Mouse (Mus musculus): ENCODE measurements around the gene Chchd1. TPM values are rescaled to one million over a fixed set of nuclear protein-coding genes. Genes with fewer than 3 reads are reported as not detected.

Gene Chchd1
- total RNA-seq, 4 experiments from 2014 or later, result 110 to 126 (median 118) TPM

DNA sequence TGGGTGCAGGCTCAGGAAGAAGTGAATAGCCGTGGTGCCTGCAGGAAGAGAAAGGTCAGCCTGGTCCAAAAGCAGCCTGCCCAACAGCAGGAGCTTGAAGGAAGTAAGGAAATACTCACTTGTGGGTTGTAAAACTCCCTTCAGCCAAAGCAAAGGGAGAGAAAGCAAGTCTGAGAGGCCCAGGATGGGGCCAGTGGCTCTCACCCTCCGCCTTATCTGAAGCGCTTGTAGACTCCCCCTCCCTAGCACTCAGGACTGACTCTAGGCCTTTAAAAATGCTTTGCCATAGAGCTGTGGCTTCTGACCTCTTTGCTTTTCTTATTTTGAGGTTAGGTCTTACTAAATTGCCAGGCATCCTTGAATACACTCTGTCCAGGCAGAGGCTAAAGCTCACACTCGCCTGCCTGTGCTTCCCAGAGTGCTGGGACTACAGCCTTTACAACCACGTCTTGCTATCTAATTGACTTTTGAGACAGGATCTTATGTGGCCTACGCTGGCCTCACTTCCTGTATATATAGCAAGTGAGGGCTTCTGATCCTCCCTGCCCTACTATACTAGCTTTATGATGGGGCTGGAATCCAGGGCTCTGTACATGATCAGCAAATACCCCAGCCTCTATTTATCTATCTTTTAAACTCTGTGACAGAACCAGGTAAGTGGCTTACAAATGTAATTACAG, 23.0 kb downstream of the Chchd1 start:
- DNase-seq (ENCODE audit: low spot score), result no peak

DNA sequence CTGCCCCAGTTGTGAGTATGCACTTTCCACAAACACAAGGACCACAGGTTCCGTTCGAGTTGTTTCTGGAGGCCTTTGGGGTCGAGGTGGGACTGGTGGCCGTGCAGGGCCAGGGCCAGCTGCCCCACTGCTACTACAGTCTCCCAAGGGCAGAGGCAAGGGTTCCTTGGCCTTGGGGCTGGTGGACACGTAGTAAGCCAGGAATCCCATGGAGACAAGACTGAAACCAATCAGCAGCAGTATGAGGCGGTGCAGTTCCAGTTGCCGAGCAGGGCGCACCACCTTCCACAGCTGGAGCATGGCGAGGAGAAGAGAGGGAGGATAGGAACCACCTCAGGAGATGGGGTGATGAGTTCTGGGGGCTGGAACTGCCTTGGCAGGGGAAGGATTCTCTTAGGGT, 27.1 kb downstream of the Chchd1 start:
- no peak for DNase-seq (ENCODE audit: low spot score)

GRCm38 (mm10) chr14:20730853-20731602, 28.2 kb downstream of the Chchd1 start:
- DNase-seq (ENCODE audit: low spot score), result no peak

- peak; percentile 22 for DNase-seq (ENCODE audit: low spot score)
Observed at GRCm38 (mm10) chr14:20733041-20733951, 30.5 kb downstream of the Chchd1 start.

DNA sequence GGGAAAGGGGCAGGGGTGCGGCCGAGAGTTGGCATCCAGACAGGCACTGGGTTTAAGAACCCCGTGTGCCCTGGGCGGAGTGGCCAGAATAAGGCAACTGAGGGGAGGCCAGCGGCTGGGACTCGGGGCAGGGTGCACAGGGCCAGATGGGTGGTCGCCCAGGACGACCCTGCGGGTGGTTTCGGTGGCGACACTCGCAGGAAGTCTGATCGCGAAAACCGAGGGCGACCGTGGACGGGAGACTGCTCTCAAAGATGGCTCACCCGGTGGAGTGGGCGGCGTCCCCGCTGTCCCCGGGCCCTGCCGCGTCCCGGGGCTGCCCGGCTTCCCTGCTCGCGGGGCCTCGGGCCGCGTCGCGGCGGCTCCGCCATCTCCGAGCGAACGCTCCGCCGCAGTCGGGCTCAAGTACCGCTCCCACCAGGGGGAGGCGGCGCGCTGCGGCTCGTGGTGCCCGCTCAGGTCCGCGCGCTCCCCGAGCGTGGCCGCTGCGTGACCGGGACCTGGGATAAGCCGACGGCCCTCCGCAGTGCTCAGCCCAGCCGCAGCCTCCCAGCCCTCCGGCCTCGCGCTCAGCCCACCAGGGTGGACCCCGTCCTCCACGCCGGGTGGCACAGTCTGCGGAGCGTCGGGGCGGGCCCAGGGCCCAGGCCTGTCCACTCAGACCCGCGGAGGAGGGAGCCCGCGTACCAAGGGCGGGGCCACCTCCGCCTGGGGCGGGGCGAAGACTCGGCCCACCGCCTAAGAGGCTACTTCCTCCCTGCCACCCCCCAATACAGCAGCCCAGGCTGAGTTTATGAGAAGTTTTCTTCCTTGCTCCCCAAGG, 31.4 kb downstream of the Chchd1 start, which contains the start of gene Ndst2:
Gene Ndst2 (minus strand): TSS at position 611 of the 823 bp plus-strand sequence.
- DNase-seq (ENCODE audit: low spot score), result peak; percentile 84

DNA sequence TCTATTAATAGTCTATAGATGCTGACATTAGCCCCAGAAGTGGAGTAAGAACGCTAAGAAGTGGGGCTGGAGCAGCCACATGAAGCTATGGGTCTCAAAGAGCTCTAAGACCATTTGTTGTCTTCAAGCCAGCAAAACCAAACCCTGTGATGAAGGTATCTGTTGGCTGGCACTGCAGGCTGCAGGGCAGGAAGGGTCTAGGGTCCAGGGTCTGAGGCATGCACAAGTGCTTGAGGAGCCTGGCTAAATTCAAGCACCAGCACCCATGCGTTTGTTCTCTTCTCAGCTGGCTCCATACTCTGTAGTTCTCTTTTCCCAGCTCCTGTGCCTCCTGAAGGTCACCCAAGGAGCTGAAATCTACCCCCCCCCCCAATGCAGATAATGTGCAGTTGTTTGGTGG, 32.2 kb downstream of the Chchd1 start:
- no peak for DNase-seq (ENCODE audit: low spot score)

GRCm38 (mm10) chr14:20735892-20736390, 33.1 kb downstream of the Chchd1 start:
- no peak for DNase-seq (ENCODE audit: low spot score)

DNA sequence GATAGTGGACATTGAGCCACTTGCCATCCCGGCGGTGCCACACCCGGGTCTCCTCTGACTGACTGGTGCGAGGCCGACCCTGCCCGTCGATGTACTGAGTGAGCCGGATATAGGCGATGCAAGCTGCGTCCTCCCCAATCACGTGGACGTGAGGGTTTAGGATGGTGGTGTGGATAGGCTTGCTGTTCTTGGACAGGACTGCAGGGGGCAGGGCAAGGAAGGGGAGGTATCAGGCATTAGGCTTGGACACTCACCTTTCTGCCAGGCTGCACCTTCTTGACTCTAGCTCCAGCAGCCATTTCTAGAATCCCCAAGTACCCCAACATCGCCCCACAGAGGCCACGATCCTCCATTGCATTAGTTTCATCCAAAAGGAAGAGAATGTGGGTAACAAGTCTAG, 34.5 kb downstream of the Chchd1 start:
- DNase-seq (ENCODE audit: low spot score), result peak; percentile 47

DNA sequence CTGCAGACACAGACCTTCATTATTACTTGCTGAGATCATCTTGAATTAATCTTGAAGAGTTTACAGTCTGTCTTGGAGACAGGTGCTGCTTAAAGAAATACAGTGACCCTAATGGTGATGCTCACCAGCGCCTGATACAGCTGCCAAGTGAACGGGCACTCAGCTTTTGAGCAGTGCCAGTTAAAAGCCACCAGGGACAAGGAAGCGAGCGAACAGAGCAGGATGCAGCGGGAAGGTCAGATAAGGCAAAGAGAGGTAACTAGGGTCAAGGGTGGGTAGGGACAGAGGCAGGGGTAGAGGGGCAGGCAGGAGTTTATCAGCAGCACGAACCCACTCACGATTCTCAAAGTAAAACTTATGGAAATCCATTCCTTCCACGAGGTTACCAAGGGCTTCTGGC, 35.7 kb downstream of the Chchd1 start:
- no peak for DNase-seq (ENCODE audit: low spot score)

DNA sequence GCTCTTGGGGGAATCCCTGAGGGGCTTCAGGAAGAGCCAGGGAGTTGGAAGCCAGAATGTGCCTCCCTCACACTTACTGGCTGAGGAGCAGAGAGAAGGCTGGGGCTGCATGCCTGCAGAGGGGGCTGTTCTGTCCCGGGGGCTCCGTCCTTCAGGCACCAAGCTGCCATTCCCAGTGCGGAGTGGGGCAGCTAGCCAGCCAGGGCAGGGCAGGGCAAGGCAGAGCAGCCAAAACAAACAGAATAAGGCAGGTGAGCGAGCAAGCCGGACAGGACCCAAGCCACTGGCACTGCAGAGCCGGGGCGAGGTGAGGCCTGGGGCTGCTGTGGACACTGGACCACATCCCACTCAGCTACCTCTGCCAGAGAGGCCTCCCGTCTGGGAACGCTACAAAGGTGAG, 38.5 kb downstream of the Chchd1 start:
- DNase-seq (ENCODE audit: low spot score), result no peak

DNA sequence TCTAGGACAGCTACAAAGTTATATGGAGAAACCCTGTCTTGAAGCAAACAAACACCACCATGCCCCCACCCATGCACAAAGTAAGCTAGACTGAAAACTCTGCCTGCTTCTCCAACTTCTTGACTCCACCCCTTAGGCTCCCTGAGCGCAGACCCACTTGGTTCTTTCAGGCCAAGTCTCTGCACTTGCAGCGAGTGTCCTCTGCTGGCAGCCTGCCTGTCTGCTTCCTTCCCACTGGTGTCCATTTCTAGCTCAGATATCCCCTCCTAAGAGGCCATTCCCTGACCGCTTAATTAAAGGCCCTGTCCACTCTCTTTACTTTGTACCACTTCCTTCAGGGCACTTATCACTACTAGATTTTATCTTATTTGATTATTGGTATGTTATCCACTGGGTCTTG, 40.8 kb downstream of the Chchd1 start:
- DNase-seq (ENCODE audit: low spot score), result no peak

DNA sequence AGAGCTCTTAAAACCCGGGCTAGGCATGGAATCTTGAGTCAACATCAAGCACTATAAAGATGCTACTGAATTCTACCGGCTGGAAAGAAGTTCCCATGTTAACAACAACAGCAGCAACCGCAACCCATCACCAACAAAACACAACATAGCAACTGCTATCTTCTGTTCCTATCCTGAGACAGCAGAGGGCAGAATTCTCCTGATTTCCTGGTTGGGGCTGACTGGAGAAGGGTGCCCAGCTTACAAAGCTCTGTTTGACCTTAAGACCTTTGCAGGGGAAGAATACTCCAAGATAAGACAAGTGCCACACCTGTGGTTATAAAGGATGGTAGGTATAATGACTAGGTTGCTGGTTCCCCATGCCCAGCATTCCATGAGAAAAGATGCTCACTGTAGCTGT, 44.1 kb downstream of the Chchd1 start:
- DNase-seq (ENCODE audit: low spot score), result no peak

- DNase-seq (ENCODE audit: low spot score), result no peak
Observed at GRCm38 (mm10) chr14:20748388-20748787, 45.6 kb downstream of the Chchd1 start.

DNA sequence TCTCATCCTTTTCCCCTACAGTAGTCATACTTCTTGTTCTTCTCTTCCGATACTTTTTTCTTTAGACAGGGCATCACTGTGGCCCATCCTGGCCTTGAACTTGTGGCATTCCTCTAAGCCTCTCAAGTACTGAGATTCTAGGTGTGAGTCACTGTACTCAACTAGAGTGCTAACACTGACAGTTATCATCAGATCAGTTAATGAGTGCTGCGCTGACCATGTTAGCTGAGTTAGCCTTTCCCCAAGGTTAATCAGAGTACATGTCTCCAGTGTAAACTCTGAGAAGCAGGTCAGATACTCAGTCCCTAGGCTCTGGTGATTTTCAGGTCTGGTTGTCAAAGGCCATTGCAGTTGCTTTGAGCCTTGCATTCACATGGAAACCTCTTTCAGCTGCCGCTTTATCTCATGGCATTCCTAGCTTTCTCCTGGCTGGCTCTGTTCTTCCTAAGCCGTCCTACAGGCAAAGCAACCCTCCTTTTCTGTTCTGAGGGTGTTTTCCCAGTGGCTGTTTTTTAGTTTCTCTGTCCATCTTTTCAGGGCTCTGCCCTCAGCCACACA, 46.8 kb downstream of the Chchd1 start:
- DNase-seq (ENCODE audit: low spot score), result no peak

- no peak for DNase-seq (ENCODE audit: low spot score)
Observed at GRCm38 (mm10) chr14:20750503-20750902, 47.7 kb downstream of the Chchd1 start.

DNA sequence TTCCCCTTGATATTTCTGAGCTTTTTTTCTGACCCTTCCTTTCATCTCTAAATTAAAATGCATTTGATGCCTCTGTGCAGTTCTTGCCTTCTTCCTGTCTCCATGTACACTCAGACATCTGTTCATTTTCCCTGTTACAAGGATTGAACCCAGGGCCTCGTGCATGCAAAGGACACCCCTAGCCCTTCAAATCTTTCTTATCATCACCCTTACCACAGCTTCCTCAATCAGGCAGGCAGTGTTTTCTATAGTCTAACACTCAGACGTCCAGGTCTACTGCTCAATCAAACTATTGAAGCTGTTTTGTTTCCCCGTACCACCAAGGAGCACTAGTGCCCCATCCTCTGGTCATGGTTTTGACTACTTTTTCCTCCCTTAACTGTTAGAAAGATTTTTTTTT, 51.0 kb downstream of the Chchd1 start:
- no peak for DNase-seq (ENCODE audit: low spot score)

Measured in heart, adult 8-10 months (tissue).